Mouse (Mus musculus): Measurements from ENCODE around the gene 1700016C15Rik. TPM values are rescaled to one million over a fixed set of nuclear protein-coding genes. Genes with fewer than 3 reads are reported as not detected.

The 1700016C15Rik gene
- polyA plus RNA-seq, 1 experiment from 2014 or later, result 0.21 TPM

DNA sequence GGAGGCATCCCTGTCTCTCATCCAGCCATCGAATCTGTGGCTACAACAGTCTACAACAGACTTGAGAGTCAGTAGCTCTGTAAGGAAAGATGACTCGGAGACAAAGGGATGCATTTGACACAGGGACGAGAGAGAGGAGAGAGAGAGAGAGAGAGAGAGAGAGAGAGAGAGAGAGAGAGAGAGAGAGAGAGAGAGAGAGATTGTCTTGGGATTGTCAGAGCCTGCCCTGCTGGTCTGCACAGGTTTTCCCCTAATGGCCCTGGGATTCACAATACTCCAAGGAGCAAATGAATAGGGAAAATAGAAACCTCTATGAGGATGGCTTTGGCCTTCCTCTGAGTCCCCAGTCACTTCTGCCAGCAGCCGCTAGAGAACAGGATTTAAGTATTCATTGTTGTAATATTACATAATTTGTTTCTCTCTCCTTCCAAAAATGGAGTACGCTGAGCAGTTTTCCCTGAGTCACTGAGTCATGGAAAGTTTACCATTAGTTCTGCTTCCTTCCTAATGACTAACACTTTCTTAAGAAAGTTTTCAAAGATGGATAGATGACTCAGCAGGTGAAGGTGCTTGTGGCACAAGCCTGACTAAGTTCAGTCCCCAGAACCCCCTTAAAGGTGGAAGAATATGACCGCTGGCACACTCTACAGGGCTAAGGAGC is 26.3 kb upstream of the 1700016C15Rik start:
- no peak overlapping the region; the same call in 1 of the 2 replicates for H3K4me3 ChIP-seq (replicated peaks)
- no peaks in the 10 kb centered on the region for H3K9me3 ChIP-seq (replicated peaks)
- no peak for ATAC-seq (replicated peaks; ENCODE audit: low FRiP score)
- WGBS, result 59% methylated on average over 6 of the region's 6 CpGs
- H3K9ac ChIP-seq, result no peak overlapping the region
- H3K4me1 ChIP-seq, result 0 out of 2 replicates have a peak, but pooled peaks cover 2% of the 10 kb centered on the region
- no peaks in the 10 kb centered on the region for H3K27me3 ChIP-seq
- no peaks in the 10 kb centered on the region for H3K36me3 ChIP-seq
- H3K4me2 ChIP-seq, result peak overlapping the region; percentile 79
- no peak overlapping the region for H3K27ac ChIP-seq

DNA sequence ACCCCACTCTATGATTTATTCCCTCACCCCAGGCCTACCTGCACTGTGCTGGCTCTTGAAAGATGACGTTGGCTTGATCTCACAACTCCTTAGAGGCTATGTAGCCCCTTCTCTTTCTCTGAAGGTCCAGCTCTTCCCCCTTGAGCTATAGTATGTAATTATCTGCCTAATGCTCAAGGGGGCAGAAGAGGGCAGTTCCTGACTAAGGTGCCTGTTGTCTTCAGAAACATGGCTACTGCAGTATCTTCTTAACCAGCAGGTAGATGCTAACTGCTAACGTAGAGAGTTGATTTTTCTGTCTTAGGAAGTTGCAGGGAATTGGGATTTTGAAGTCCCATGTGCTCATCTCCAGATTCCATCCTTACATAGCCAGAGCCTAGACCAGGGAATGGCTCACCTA is 24.4 kb upstream of the 1700016C15Rik start:
- 0 out of 2 replicates have a peak, but pooled peaks cover 4% of the 10 kb centered on the region for H3K4me1 ChIP-seq
- 61% methylated on average over 2 of the region's 2 CpGs for whole genome bisulfite sequencing
- ATAC-seq (replicated peaks; ENCODE audit: low FRiP score), result no peak
- no peak overlapping the region for H3K27ac ChIP-seq
- no peaks in the 10 kb centered on the region for H3K36me3 ChIP-seq
- no peak overlapping the region for H3K4me3 ChIP-seq (replicated peaks)
- no peak overlapping the region for H3K4me2 ChIP-seq
- H3K9ac ChIP-seq, result no peak overlapping the region
- no peaks in the 10 kb centered on the region for H3K27me3 ChIP-seq
- no peaks in the 10 kb centered on the region; the same call in 1 of the 2 replicates for H3K9me3 ChIP-seq (replicated peaks)

DNA sequence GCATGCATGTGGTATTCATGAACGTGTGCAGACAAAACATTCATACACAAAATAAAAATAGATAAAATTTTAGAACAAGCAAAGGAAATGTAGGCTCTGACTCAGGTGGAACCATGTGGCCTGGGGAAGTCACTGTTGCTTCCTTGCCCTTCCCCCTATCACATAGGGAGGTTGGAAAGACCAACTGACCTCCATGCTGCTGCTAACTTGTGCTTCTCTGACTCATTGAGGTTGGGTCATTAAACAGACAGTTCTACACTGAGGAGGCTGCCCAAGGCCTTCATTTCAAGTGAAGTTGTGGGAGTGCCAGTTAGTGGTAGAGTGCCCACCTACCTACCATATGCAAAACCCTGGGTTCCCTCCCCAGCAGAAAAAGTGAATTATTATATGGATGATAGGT is 22.0 kb upstream of the 1700016C15Rik start:
- H3K4me1 ChIP-seq, result 0 out of 2 replicates have a peak, but pooled peaks cover 2% of the 10 kb centered on the region
- ATAC-seq (replicated peaks; ENCODE audit: low FRiP score), result no peak
- H3K9ac ChIP-seq, result no peak overlapping the region
- H3K4me3 ChIP-seq (replicated peaks), result no peak overlapping the region
- H3K4me2 ChIP-seq, result no peak overlapping the region
- H3K27me3 ChIP-seq, result no peaks in the 10 kb centered on the region
- H3K9me3 ChIP-seq (replicated peaks), result no peaks in the 10 kb centered on the region; the same call in 1 of the 2 replicates
- no peaks in the 10 kb centered on the region for H3K36me3 ChIP-seq
- no peak overlapping the region for H3K27ac ChIP-seq
- 95% methylated on average over 1 of the region's 1 CpGs for WGBS

DNA sequence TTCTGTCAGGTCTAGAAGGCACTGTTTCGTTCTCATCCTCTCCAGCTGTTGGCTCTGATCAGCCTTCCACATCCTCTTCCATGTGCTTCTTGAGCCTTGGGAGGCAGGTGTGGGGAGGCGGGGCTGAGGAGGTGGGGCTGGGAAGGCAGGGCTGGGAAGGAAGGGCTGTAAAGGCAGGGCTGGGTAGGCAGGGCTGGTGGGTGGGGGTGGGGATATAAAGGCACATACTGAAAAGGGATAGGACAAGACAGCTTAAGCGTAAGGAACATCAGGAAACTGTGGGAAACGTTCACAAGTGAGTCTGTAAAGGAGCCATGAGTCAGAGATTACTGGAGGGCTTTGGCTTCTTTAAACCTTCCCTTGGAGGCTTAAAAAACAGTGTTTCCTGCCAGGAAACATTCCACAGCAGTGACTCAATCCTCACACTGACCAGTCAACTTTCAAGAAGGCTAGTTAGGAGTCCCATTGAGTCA is 21.0 kb upstream of the 1700016C15Rik start:
- no peaks in the 10 kb centered on the region for H3K27me3 ChIP-seq
- H3K4me3 ChIP-seq (replicated peaks), result no peak overlapping the region
- no peak overlapping the region for H3K9ac ChIP-seq
- H3K4me1 ChIP-seq, result 0 out of 2 replicates have a peak, but pooled peaks cover 2% of the 10 kb centered on the region
- H3K27ac ChIP-seq, result no peak overlapping the region
- no peak overlapping the region for H3K4me2 ChIP-seq
- 0 out of 2 replicates have a peak, but pooled peaks have one; percentile 26 for ATAC-seq (replicated peaks; ENCODE audit: low FRiP score)
- no peaks in the 10 kb centered on the region for H3K36me3 ChIP-seq
- WGBS, result 52% methylated on average over 4 of the region's 4 CpGs
- H3K9me3 ChIP-seq (replicated peaks), result no peaks in the 10 kb centered on the region; the same call in 1 of the 2 replicates

DNA sequence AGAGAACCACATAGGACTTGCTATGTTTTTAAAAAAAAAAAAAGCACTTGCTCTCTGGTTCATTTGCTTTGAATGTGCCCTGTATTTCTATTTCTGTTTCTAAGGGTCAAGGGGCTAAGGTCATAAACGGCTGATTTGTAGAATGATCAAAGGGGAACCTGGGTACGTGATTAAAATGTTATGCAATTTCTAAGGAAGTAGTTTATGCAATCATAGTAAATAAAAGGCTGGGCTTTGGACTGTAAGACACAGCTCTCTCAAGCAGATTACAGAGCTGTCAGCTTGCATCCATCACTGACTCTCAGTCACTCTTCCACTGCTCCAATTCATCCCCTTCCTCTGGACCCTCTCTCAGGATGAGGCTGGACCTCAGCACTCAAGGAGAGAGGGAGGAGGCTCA is 18.6 kb upstream of the 1700016C15Rik start:
- 56% methylated on average over 2 of the region's 2 CpGs for WGBS

DNA sequence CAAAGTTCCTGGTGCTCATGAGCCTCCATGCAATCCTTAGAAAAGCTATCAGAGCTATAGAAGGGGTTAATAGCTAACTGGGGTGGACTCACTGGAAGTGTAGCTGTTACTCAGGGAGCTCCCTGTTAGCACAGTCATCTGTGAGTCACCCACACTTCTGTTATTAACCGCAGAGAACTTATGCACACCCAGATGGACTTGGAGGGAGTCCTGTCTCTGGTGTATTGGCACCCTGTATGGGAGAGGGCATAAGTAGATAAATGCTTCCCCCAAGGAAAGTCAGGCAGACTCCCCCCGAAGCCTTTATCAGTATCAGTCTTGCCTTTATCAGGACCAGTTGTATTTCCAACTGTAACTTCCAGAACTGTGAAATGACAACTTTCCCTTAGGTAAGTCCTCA is 18.2 kb upstream of the 1700016C15Rik start:
- Histone ChIP-seq H3K4me3 (replicated peaks) (no peak overlapping the region), H3K4me1 (0 out of 2 replicates have a peak, but pooled peaks cover 2% of the 10 kb centered on the region), H3K27me3 (no peaks in the 10 kb centered on the region), H3K4me2 (no peak overlapping the region), H3K9ac (no peak overlapping the region), H3K9me3 (replicated peaks) (no peaks in the 10 kb centered on the region; the same call in 1 of the 2 replicates), H3K36me3 (no peaks in the 10 kb centered on the region), H3K27ac (no peak overlapping the region)
- ATAC-seq (replicated peaks; ENCODE audit: low FRiP score), result 0 out of 2 replicates have a peak, but pooled peaks have one; percentile 22
- 78% methylated on average over 2 of the region's 2 CpGs for WGBS

More for the DNA sequence above, 18.6 kb upstream of the 1700016C15Rik start:
- Histone ChIP-seq H3K4me1 (0 out of 2 replicates have a peak, but pooled peaks cover 2% of the 10 kb centered on the region), H3K36me3 (no peaks in the 10 kb centered on the region), H3K27me3 (no peaks in the 10 kb centered on the region), H3K27ac (no peak overlapping the region), H3K4me2 (no peak overlapping the region), H3K9me3 (replicated peaks) (no peaks in the 10 kb centered on the region; the same call in 1 of the 2 replicates), H3K4me3 (replicated peaks) (no peak overlapping the region), H3K9ac (no peak overlapping the region)
- ATAC-seq (replicated peaks; ENCODE audit: low FRiP score), result no peak

DNA sequence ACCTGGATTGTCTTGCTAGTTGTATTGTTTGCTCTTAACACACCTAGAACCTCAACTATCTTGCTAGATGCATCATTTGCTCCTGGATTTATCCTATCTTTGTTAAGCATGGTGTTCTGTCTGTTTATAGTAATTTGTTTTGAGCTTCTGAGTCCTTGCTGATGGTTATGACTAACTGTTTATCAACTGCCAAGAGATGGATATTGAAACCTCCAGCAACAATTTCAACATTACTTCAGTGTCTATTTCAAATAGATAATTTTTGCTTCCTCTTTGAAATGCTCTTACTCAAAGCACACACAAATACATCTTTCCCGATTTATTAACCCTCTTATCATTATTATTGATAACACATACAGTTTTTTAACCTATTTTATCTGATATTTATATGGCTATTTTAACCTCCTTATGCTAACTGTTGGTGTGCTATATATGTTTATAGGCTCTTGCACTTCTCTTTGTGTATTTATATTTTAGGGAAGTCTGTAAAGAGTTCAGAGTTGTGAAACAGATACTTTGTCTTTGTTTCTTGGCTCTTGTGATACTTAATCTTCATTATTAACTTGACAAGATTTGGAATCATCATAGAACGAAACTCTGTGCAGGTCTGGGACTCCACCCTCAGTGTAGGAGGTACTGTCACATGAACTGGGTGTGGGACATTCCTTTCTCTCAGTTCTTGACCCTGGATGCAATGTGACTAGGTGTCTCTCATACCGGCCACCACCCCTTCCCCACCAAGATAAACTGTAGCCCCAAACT is 15.8 kb upstream of the 1700016C15Rik start:
- Histone ChIP-seq H3K9ac (no peak overlapping the region), H3K4me1 (no peaks in the 10 kb centered on the region), H3K27ac (no peak overlapping the region), H3K27me3 (no peaks in the 10 kb centered on the region), H3K9me3 (replicated peaks) (no peaks in the 10 kb centered on the region; the same call in 1 of the 2 replicates), H3K36me3 (no peaks in the 10 kb centered on the region), H3K4me2 (no peak overlapping the region), H3K4me3 (replicated peaks) (no peak overlapping the region)
- WGBS, result 78% methylated on average over 3 of the region's 3 CpGs
- ATAC-seq (replicated peaks; ENCODE audit: low FRiP score), result no peak

DNA sequence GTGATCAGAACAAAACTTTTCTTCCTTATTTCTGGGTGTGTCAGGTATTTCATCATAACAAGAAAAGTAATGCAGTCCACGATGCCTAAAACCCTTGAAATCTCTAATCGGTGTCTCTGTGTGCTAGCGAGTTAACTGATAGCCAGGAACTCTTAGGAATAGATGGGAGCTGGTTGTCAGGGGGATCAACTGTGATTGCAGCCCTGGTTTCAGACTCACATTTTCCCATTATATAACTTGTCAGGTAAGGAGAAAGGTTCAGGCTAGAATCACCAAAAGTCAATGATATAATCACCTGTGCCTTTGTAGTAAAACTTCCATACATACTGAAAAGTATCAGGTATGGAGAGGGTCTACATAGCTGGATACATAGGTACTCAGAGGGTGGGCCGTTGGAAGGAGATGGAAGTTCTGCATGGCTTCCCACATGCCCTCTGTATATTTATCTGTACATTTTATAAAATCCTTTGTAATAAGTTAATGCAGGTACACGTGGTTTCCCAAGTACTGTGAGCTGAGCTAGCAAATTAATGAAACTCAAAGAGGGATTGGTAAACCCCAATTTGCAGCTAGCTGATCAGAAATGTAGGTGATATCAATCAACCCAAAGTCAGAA is 15.1 kb upstream of the 1700016C15Rik start:
- 91% methylated on average over 5 of the region's 5 CpGs for WGBS
- Histone ChIP-seq H3K4me1 (no peaks in the 10 kb centered on the region), H3K9ac (no peak overlapping the region), H3K27me3 (no peaks in the 10 kb centered on the region), H3K36me3 (no peaks in the 10 kb centered on the region), H3K9me3 (replicated peaks) (no peaks in the 10 kb centered on the region; the same call in 1 of the 2 replicates), H3K27ac (no peak overlapping the region), H3K4me2 (no peak overlapping the region), H3K4me3 (replicated peaks) (no peak overlapping the region)
- no peak for ATAC-seq (replicated peaks; ENCODE audit: low FRiP score)

DNA sequence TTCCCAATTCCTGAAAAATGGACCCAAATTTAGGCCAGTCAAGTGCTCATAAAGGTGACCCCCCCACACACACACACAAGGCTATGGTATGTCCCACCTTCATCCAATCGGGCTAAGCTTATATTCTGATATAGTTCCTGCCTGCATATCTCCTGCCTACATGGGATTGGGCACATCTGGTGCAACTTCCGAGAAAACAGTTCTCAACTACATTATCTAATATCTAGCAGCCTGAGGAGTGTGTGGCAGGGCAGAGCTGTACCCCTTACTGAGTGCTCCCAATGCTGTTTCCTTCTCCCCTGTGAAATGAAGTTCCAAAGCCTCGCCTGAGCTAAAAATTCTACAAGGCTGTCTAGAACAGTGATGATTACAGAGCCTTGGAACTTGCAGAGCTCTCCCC is 13.2 kb upstream of the 1700016C15Rik start:
- Histone ChIP-seq H3K4me2 (no peak overlapping the region), H3K27ac (no peak overlapping the region), H3K4me1 (no peaks in the 10 kb centered on the region), H3K4me3 (replicated peaks) (no peak overlapping the region), H3K36me3 (no peaks in the 10 kb centered on the region), H3K9me3 (replicated peaks) (no peaks in the 10 kb centered on the region), H3K27me3 (no peaks in the 10 kb centered on the region), H3K9ac (no peak overlapping the region)
- no peak for ATAC-seq (replicated peaks; ENCODE audit: low FRiP score)
- 81% methylated on average over 3 of the region's 3 CpGs for WGBS

DNA sequence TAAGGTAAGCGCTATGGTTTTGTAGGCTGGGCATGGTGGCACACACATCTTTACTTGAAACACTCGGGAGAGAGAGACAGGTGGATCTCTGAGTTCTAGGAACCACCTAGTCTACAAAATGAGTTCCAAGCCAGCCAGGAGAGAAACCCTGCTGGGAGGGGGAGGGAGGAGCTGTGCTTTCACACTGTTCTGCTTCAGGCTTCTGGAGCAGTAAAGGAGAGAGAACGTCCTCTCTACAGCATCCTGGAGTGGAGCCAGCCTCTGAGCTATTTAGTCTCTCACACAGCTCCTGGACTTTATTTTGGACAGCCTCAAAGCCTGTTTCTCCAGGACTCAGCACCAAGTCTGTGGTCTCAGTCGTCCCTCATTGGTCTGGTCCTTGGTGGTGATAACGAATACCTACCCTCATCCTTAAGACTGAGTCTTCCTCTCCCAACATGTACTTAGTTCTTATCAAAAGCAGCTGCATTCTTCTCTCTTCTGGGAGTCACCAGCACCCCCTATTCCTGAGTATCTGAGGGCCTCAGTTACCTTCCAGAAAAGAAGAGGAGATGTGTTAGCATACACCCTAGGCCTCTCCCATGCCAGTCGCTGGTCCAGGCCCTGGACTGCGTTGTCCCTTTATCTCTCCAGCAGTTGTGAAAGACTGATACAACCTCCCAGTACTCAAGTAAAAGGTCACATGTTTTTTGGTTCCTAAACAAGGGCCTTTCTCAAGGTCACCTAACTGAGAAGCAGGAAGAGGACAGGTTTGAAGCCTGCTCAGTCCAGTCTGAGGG is 12.4 kb upstream of the 1700016C15Rik start:
- WGBS, result 79% methylated on average over 7 of the region's 7 CpGs
- Histone ChIP-seq H3K9ac (no peak overlapping the region), H3K36me3 (no peaks in the 10 kb centered on the region), H3K4me2 (no peak overlapping the region), H3K27ac (no peak overlapping the region), H3K27me3 (no peaks in the 10 kb centered on the region), H3K4me3 (replicated peaks) (no peak overlapping the region), H3K9me3 (replicated peaks) (no peaks in the 10 kb centered on the region), H3K4me1 (no peaks in the 10 kb centered on the region)
- ATAC-seq (replicated peaks; ENCODE audit: low FRiP score), result no peak

DNA sequence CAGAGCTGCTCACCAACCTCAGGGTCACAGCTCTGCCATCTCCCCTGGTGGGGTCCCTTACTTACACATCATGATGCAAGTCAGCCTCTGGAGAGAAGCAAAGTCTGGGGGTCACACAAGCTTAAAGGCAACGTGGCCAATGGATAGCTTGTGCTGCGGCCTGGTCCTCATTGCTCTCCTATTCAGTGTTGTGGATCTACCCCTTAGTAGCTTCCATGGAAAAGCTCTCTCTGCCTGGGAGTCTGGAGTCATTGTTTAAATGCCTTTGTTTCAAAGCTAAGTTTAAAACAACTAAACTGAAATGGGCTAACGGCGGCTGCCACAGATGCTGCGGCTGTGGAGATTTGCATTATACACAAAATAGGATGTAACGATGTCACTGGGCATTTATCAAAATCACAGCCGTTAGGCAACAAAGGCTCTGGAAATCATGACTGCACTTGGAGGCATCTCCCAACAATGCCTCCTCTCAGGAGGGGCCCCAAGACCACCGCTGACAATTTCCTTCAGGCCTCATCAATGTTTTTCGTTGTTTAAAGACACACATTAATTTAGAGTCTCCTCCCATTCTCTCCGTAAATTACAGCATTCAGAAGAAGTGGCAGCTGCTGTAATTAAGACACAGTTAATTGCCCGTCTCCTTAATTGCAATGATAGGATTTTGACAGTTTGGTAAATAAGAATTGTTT is 11.1 kb upstream of the 1700016C15Rik start:
- Histone ChIP-seq H3K4me3 (replicated peaks) (no peak overlapping the region), H3K27me3 (no peaks in the 10 kb centered on the region), H3K4me1 (no peaks in the 10 kb centered on the region), H3K4me2 (no peak overlapping the region), H3K9me3 (replicated peaks) (no peaks in the 10 kb centered on the region), H3K27ac (no peak overlapping the region), H3K36me3 (no peaks in the 10 kb centered on the region), H3K9ac (no peak overlapping the region)
- ATAC-seq (replicated peaks; ENCODE audit: low FRiP score), result no peak
- 59% methylated on average over 11 of the region's 11 CpGs for WGBS

All from kidney, embryonic 15.5 days (tissue).